Mouse (Mus musculus) liver, adult 2 months (tissue): Measurements from ENCODE around the gene Rasal1.

Source experiments
- CTCF ChIP-seq: fragments of 200-500 bp; IDR thresholded peaks from 2 replicates; pipeline ENCODE4 v1.5.1; 2011; ENCODE audit warnings: low read depth, low read length, control low read depth
- POLR2A ChIP-seq: fragments of 200-500 bp; IDR thresholded peaks from 2 replicates; pipeline ENCODE4 v1.6.1; 2011; ENCODE audit warnings: low read length, control low read depth; ENCODE audit not compliant: insufficient read depth; ENCODE audit errors: extremely low read depth

DNA sequence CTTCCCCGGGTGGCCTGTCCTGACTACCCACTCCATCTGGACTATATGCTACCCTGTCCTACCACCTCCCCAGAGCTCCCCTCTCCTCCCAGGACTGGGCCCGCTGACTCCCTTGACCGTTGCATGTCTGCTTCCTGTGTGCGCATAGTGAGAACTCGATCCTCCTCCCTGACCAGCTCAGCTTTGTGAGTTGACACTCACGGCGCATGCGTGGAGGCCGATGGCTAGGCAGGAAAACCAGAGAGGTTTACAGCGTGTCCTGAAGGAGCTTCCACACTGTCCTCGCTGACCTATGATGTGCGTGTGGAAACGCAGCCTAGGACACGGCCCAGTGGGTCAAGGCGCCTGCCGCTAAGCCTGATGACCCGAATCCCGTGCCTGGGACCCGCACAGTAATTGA is 43.4 kb downstream of the Rasal1 start:
- TF ChIP-seq CTCF, result no peak
- TF ChIP-seq POLR2A, result no peak
